Mouse (Mus musculus): Measurements from ENCODE around the gene Sec14l2. TPM values are rescaled to one million over a fixed set of nuclear protein-coding genes. Genes with fewer than 3 reads are reported as not detected.
"Not testable (repeated sequence)": the region's sequence is repeated elsewhere in the genome, so short reads cannot be mapped to it uniquely, and the experiment has no call there.

Sec14l2 gene
- polyA plus RNA-seq, 1 experiment from 2014 or later: 3.2 TPM

- Histone ChIP-seq H3K36me3 (no peaks in the 10 kb centered on the region), H3K27me3 (no peaks in the 10 kb centered on the region), H3K9ac (replicated peaks) (no peak overlapping the region), H3K4me2 (no peak overlapping the region), H3K4me3 (replicated peaks) (no peak overlapping the region), H3K27ac (no peak overlapping the region), H3K9me3 (peaks cover 12% of the 10 kb centered on the region; the same call in 1 of the 2 replicates), H3K4me1 (replicated peaks) (no peaks in the 10 kb centered on the region)
- 89% methylated on average over 1 of the region's 1 CpGs for WGBS
- ATAC-seq (ENCODE audit: insufficient number of reproducible peaks, insufficient read depth, low FRiP score, low TSS enrichment, low read depth): no peak
Measured at GRCm38 (mm10) chr11:4127059-4127458, 3.8 kb upstream of the Sec14l2 start.

- Histone ChIP-seq H3K4me1 (replicated peaks) (no peaks in the 10 kb centered on the region), H3K4me2 (no peak overlapping the region), H3K27ac (no peak overlapping the region), H3K27me3 (peaks cover 19% of the 10 kb centered on the region), H3K36me3 (no peaks in the 10 kb centered on the region), H3K9ac (replicated peaks) (no peak overlapping the region), H3K9me3 (peaks cover 12% of the 10 kb centered on the region; the same call in 1 of the 2 replicates), H3K4me3 (replicated peaks) (no peak overlapping the region)
- no peak for ATAC-seq (ENCODE audit: insufficient number of reproducible peaks, insufficient read depth, low FRiP score, low TSS enrichment, low read depth)
- 57% methylated on average over 5 of the region's 5 CpGs for WGBS
Measured at GRCm38 (mm10) chr11:4123922-4124321, 707 bp upstream of the Sec14l2 start.

GRCm38 (mm10) chr11:4122226-4122625 is 989 bp downstream of the Sec14l2 start:
- WGBS: 80% methylated on average over 5 of the region's 5 CpGs

GRCm38 (mm10) chr11:4121691-4122090 is 1.5 kb downstream of the Sec14l2 start:
- peaks cover 7% of the 10 kb centered on the region; the same call in 1 of the 2 replicates for H3K9me3 ChIP-seq
- no peak overlapping the region for H3K27ac ChIP-seq
- no peak overlapping the region for H3K4me2 ChIP-seq
- H3K4me1 ChIP-seq (replicated peaks): peaks cover 10% of the 10 kb centered on the region; the same call in 1 of the 2 replicates
- no peak for ATAC-seq (ENCODE audit: insufficient number of reproducible peaks, insufficient read depth, low FRiP score, low TSS enrichment, low read depth)
- 71% methylated on average over 3 of the region's 3 CpGs for WGBS
- H3K27me3 ChIP-seq: peaks cover 41% of the 10 kb centered on the region
- H3K36me3 ChIP-seq: no peaks in the 10 kb centered on the region
- no peak overlapping the region for H3K4me3 ChIP-seq (replicated peaks)
- no peak overlapping the region for H3K9ac ChIP-seq (replicated peaks)

More at GRCm38 (mm10) chr11:4122226-4122625, 989 bp downstream of the Sec14l2 start:
- Histone ChIP-seq H3K4me2 (no peak overlapping the region), H3K36me3 (no peaks in the 10 kb centered on the region), H3K27me3 (peaks cover 36% of the 10 kb centered on the region), H3K4me3 (replicated peaks) (no peak overlapping the region), H3K9ac (replicated peaks) (no peak overlapping the region), H3K4me1 (replicated peaks) (peaks cover 10% of the 10 kb centered on the region; the same call in 1 of the 2 replicates), H3K9me3 (peaks cover 12% of the 10 kb centered on the region; the same call in 1 of the 2 replicates), H3K27ac (no peak overlapping the region)
- no peak for ATAC-seq (ENCODE audit: insufficient number of reproducible peaks, insufficient read depth, low FRiP score, low TSS enrichment, low read depth)

- WGBS: 90% methylated on average over 5 of the region's 5 CpGs
- Histone ChIP-seq H3K27me3 (peaks cover 49% of the 10 kb centered on the region), H3K9me3 (no peaks in the 10 kb centered on the region), H3K4me3 (replicated peaks) (no peak overlapping the region), H3K4me2 (no peak overlapping the region), H3K9ac (replicated peaks) (no peak overlapping the region), H3K36me3 (no peaks in the 10 kb centered on the region), H3K27ac (no peak overlapping the region), H3K4me1 (replicated peaks) (peaks cover 10% of the 10 kb centered on the region; the same call in 1 of the 2 replicates)
- ATAC-seq (ENCODE audit: insufficient number of reproducible peaks, insufficient read depth, low FRiP score, low TSS enrichment, low read depth): no peak
Measured at GRCm38 (mm10) chr11:4119635-4120034, 3.6 kb downstream of the Sec14l2 start.

GRCm38 (mm10) chr11:4118081-4118921 is 4.9 kb downstream of the Sec14l2 start:
- peak overlapping the region; percentile 92 for H3K4me2 ChIP-seq
- peaks cover 49% of the 10 kb centered on the region for H3K27me3 ChIP-seq
- peak overlapping the region; percentile 83 for H3K9ac ChIP-seq (replicated peaks)
- H3K4me3 ChIP-seq (replicated peaks): peak overlapping the region; percentile 62
- H3K4me1 ChIP-seq (replicated peaks): peaks cover 10% of the 10 kb centered on the region; the same call in 1 of the 2 replicates
- 0 out of 2 replicates have a peak overlapping the region, but pooled peaks have one; percentile 41 for H3K27ac ChIP-seq
- H3K9me3 ChIP-seq: no peaks in the 10 kb centered on the region
- ATAC-seq (ENCODE audit: insufficient number of reproducible peaks, insufficient read depth, low FRiP score, low TSS enrichment, low read depth): peak; percentile 29; the same call in 1 of the 2 replicates
- no peaks in the 10 kb centered on the region for H3K36me3 ChIP-seq
- 3% methylated on average over 41 of the region's 41 CpGs for WGBS

GRCm38 (mm10) chr11:4117372-4118071 is 5.7 kb downstream of the Sec14l2 start:
- Histone ChIP-seq H3K27me3 (peaks cover 49% of the 10 kb centered on the region), H3K36me3 (no peaks in the 10 kb centered on the region)
- 34% methylated on average over 3 of the region's 3 CpGs for WGBS

GRCm38 (mm10) chr11:4116458-4117141 is 6.6 kb downstream of the Sec14l2 start:
- Histone ChIP-seq H3K4me3 (replicated peaks) (no peak overlapping the region), H3K9ac (replicated peaks) (no peak overlapping the region; the same call in 1 of the 2 replicates), H3K27ac (no peak overlapping the region), H3K9me3 (no peaks in the 10 kb centered on the region), H3K4me2 (no peak overlapping the region), H3K27me3 (peaks cover 49% of the 10 kb centered on the region), H3K36me3 (no peaks in the 10 kb centered on the region), H3K4me1 (replicated peaks) (peaks cover 10% of the 10 kb centered on the region; the same call in 1 of the 2 replicates)
- no peak for ATAC-seq (ENCODE audit: insufficient number of reproducible peaks, insufficient read depth, low FRiP score, low TSS enrichment, low read depth)
- WGBS: 56% methylated on average over 11 of the region's 11 CpGs

More at GRCm38 (mm10) chr11:4117372-4118071, 5.7 kb downstream of the Sec14l2 start:
- Histone ChIP-seq H3K4me2 (peak overlapping the region; percentile 92), H3K4me3 (replicated peaks) (peak overlapping the region; percentile 62), H3K9me3 (no peaks in the 10 kb centered on the region), H3K27ac (no peak overlapping the region), H3K9ac (replicated peaks) (peak overlapping the region; percentile 83), H3K4me1 (replicated peaks) (peaks cover 10% of the 10 kb centered on the region; the same call in 1 of the 2 replicates)
- ATAC-seq (ENCODE audit: insufficient number of reproducible peaks, insufficient read depth, low FRiP score, low TSS enrichment, low read depth): no peak

- Histone ChIP-seq H3K9me3 (no peaks in the 10 kb centered on the region), H3K36me3 (peaks cover 8% of the 10 kb centered on the region; the same call in 1 of the 2 replicates), H3K27ac (no peak overlapping the region), H3K4me2 (no peak overlapping the region), H3K27me3 (peaks cover 44% of the 10 kb centered on the region), H3K4me3 (replicated peaks) (no peak overlapping the region), H3K4me1 (replicated peaks) (peaks cover 10% of the 10 kb centered on the region; the same call in 1 of the 2 replicates), H3K9ac (replicated peaks) (no peak overlapping the region)
- ATAC-seq (ENCODE audit: insufficient number of reproducible peaks, insufficient read depth, low FRiP score, low TSS enrichment, low read depth): no peak
- 91% methylated on average over 4 of the region's 4 CpGs for WGBS
Measured at GRCm38 (mm10) chr11:4115407-4115806, 7.8 kb downstream of the Sec14l2 start.

- Histone ChIP-seq H3K36me3 (peaks cover 12% of the 10 kb centered on the region; the same call in 1 of the 2 replicates), H3K27me3 (peaks cover 36% of the 10 kb centered on the region), H3K4me1 (replicated peaks) (peaks cover 10% of the 10 kb centered on the region; the same call in 1 of the 2 replicates)
- not testable (repeated sequence) for H3K9me3 ChIP-seq; ATAC-seq (ENCODE audit: insufficient number of reproducible peaks, insufficient read depth, low FRiP score, low TSS enrichment, low read depth); H3K27ac ChIP-seq; H3K4me3 ChIP-seq (replicated peaks); H3K9ac ChIP-seq (replicated peaks); H3K4me2 ChIP-seq
- WGBS: 84% methylated on average over 6 of the region's 6 CpGs
Measured at GRCm38 (mm10) chr11:4114541-4114940, 8.7 kb downstream of the Sec14l2 start.
